Mouse (Mus musculus) kidney, adult 2 months (tissue): ENCODE measurements at regions not wholly inside any gene's neighbourhood (a gene's known extent, or its start where the extent isn't known, plus 50 kb on each side); places are given as distances from the start of the nearest gene placed in this dataset.

Source experiments
- CTCF ChIP-seq: fragments of 200-500 bp; conservative IDR thresholded peaks from 2 replicates; pipeline ENCODE4 v1.5.1; 2011; ENCODE audit warnings: low read depth, mild to moderate bottlenecking, control low read depth, low read length, moderate library complexity, mixed read lengths; ENCODE audit not compliant: insufficient read depth, insufficient read length
- POLR2A ChIP-seq: fragments of 200-500 bp; IDR thresholded peaks from one replicate; pipeline ENCODE4 v1.6.1; 2011; ENCODE audit warnings: low read depth, low read length, control low read depth

DNA sequence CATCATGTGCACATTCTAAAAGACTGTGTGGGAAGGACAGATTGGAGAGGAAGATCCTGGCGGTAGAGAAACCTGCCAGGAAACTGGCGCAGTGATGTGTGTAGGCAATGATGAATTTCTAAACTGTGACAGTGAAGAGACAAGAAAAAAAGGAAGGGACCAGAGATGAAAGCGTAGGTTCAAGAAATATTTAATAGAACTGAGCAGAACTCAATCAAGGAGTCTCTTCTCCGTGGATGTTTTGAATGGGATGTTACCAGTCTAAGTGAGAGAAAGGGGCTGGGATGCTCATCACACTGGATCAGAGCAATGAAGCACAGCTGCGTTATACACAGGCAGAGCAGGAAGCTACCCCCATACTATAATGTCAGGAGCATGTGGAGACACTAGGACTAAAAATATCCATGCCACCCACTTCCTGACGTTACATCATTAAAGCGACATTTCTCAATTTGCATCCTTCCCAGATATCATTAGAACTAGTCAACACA is 119.5 kb upstream of the Usp47 start:
- no peak for TF ChIP-seq CTCF
- no peak for TF ChIP-seq POLR2A
